Mouse (Mus musculus) adipose tissue, adult 10 weeks (tissue): Measurements from ENCODE around the gene Zfp970. TPM values are rescaled to one million over a fixed set of nuclear protein-coding genes. Genes with fewer than 3 reads are reported as not detected.

Experiments used
- polyA plus RNA-seq: library from polyadenylated mRNA; stranded (reverse); fragments of 350-450 nt; fragmentation: Illumina TruSeq; extraction: RNeasy Lipid Tissue Mini Kit (QIAGEN cat#74804); gene quantifications from one replicate; pipeline ENCODE4 v1.2.3, GENCODE M21; 2014; ENCODE audit warnings: low read depth, low replicate concordance

Gene Zfp970
- 45.3 TPM for polyA plus RNA-seq

DNA sequence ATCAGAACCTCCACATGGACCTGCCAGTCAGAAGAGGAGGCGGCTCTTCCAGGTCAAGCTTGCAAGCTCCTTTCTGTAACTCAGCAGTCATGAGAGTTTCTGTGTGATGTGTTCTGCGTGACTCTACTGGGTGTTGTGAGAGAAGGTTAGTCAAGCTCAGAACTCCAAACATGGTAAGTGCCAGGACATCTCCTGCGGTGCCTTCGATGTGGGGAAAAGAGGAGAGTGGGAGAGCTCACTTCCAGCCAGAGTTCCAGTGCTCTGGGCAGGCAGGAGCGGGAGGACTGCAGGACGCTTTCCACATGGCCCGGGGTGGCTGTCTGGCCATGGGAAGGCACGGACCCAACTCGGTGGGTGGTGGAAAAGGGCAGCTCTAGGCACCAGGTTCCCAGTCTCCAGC lies at the start of gene Zfp970:
TSS of gene Zfp970 (plus strand) at position 58 of the 400 bp plus-strand sequence.

DNA sequence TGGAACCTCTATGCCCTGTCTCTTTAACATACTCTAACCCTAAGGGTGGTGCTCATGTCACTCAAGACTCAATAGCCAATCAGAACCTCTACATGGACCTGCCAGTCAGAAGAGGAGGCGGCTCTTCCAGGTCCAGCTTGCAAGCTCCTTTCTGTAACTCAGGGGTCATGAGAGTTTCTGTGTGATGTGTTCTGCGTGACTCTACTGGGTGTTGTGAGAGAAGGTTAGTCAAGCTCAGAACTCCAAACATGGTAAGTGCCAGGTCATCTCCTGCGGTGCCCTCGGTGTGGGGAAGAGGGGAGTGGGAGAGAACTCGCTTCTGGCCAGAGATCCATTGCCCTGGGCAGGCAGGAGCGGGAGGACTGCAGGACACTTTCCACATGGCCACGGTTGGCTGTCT lies 33.5 kb downstream of the Zfp970 start, which contains the start of gene Gm14403:
TSS of gene Gm14403 (plus strand) at position 149 of the 400 bp plus-strand sequence.

Other genes starting within 250 kb of the Zfp970 start
- not detected for gene Gm14409, start 197.7 kb upstream of the Zfp970 start, polyA plus RNA-seq
- 2.2 TPM for gene Gm14412, start 140.4 kb upstream of the Zfp970 start, polyA plus RNA-seq
- gene Gm14418, start 66.4 kb upstream of the Zfp970 start, polyA plus RNA-seq, result 9.4 TPM
- gene Gm14403, start 33.5 kb downstream of the Zfp970 start, polyA plus RNA-seq, result 13.8 TPM
- gene Gm14406, start 113.5 kb downstream of the Zfp970 start, polyA plus RNA-seq, result 0.25 TPM